Comparison of ENCODE assay signal across 15 mouse cellular contexts in the genomic region with DNA sequence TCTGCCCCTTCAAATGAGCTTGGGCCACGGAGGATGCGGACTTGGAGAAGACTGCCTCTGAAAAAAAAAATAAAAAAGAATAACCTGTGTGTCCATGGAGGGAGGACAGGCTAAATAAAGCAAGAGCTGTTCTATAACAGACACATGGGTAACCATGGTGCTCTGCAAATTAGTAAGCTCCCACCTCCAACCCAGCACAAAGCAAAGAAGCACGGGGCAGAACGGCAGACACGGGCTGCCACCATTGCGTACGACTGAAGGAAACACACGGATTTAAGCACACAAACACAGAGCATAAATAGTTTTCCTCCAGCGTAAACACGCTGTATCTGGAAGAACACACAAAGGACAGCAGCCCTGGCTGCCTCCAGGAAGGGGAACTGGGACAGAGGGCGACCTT.
DNase-seq lines count a peak whose midpoint lies in the region; ATAC-seq and TF ChIP-seq lines count a peak whose summit lies in the region.
"Had no signal": no experiment of that assay in that cellular context is flagged by ENCODE, and none has a peak within 500 bp of the region (broad histone marks: within the 10 kb centered on the region; RNA-seq: fewer than 3 reads in every experiment).

No protein-coding gene starts in this region.

- no peak for TF ChIP-seq CTCF in gastrocnemius, adult 2 months (IDR thresholded peaks at IDR 0.05)
- no peak for TF ChIP-seq CTCF in lung, adult 2 months (IDR thresholded peaks at IDR 0.05; ENCODE audit: insufficient read depth, low read length)
- no peak for TF ChIP-seq CTCF in intestine, postnatal 0 days (IDR thresholded peaks at IDR 0.05; ENCODE audit: low read depth)

- H3K4me2 ChIP-seq in intestine, postnatal 0 days (replicated peaks; ENCODE audit: low read depth), result no peak overlapping the region
- H3K4me2 ChIP-seq: stomach, embryonic 15.5 days had no signal

- H3K9me3 ChIP-seq in intestine, postnatal 0 days (ENCODE audit: control insufficient read depth), result no peaks in the 10 kb centered on the region
- H3K9me3 ChIP-seq: stomach, embryonic 15.5 days had no signal

- DNase-seq in gastrocnemius, adult 2 months, result no peak
- DNase-seq in gastrocnemius, postnatal 4 days (ENCODE audit: low spot score in 2 of 2), result no peak
- DNase-seq in lung, postnatal 14 days, result peak; percentile 12
- DNase-seq in lung, adult 2 months, result no peak
- peak; percentile 36 to 49 for DNase-seq in layer of hippocampus, postnatal 14 days (ENCODE audit: low spot score in 2 of 2)
- DNase-seq in right cerebral cortex, postnatal 14 days, result peak; percentile 39
- DNase-seq in thymus, postnatal 10 days (ENCODE audit: low spot score in 2 of 2), result no peak
- DNase-seq: cerebellum, adult 11 months; embryo, embryonic 11 days; gastrocnemius, postnatal 36 days; heart, postnatal 14 days; kidney, adult 11 months; retina, postnatal 1 day had no signal

- H3K27ac ChIP-seq in gastrocnemius, adult 2 months, result 0 out of 2 replicates have a peak overlapping the region, but pooled peaks have one; percentile 8
- no peak overlapping the region for H3K27ac ChIP-seq in intestine, postnatal 0 days (ENCODE audit: low read depth, low read length)
- H3K27ac ChIP-seq: stomach, embryonic 15.5 days had no signal

- no peak for ATAC-seq in intestine, postnatal 0 days

- H3K9ac ChIP-seq in intestine, postnatal 0 days (ENCODE audit: low read depth, low read length), result no peak overlapping the region
- H3K9ac ChIP-seq: stomach, embryonic 15.5 days had no signal

- H3K27me3 ChIP-seq in intestine, postnatal 0 days (replicated peaks; ENCODE audit: control insufficient read depth, insufficient read depth, low read length), result no peaks in the 10 kb centered on the region; the same call in 1 of the 2 replicates
- H3K27me3 ChIP-seq: stomach, embryonic 15.5 days had no signal

- no peaks in the 10 kb centered on the region; the same call in none of the 2 replicates for H3K4me1 ChIP-seq in lung, adult 2 months (ENCODE audit: control insufficient read depth, insufficient read depth, low read length)
- no peaks in the 10 kb centered on the region for H3K4me1 ChIP-seq in intestine, postnatal 0 days (replicated peaks; ENCODE audit: control insufficient read depth, insufficient read depth, low read length)
- H3K4me1 ChIP-seq: stomach, embryonic 15.5 days had no signal

- H3K4me3 ChIP-seq in gastrocnemius, adult 2 months, result no peak overlapping the region
- no peak overlapping the region for H3K4me3 ChIP-seq in lung, adult 2 months (replicated peaks; ENCODE audit: extremely low read depth, low read depth, low read length)
- no peak overlapping the region for H3K4me3 ChIP-seq in intestine, postnatal 0 days (ENCODE audit: low read depth, low read length)
- H3K4me3 ChIP-seq: stomach, embryonic 15.5 days had no signal

- WGBS in lung, adult 2 months, result 37% methylated on average over 11 of the region's 11 CpGs
- WGBS in intestine, postnatal 0 days, result 26% methylated on average over 11 of the region's 11 CpGs

- intact Hi-C loops in gastrocnemius, adult 2 months (cut with DNase I), result no loop called here

- no peak for TF ChIP-seq POLR2A in lung, adult 2 months (IDR thresholded peaks at IDR 0.05; ENCODE audit: borderline replicate concordance, extremely low read depth, low read depth, low read length)

- no peaks in the 10 kb centered on the region for H3K36me3 ChIP-seq in intestine, postnatal 0 days (ENCODE audit: control insufficient read depth, insufficient read depth)
- H3K36me3 ChIP-seq: stomach, embryonic 15.5 days had no signal

Comparison
In these comparisons a context has a peak if more than half of its experiments do, and no peak if none do; other contexts are left out.
1. DNase-seq: peak in lung, postnatal 14 days (single experiment), layer of hippocampus, postnatal 14 days (2 of 2) and right cerebral cortex, postnatal 14 days (single experiment); none in gastrocnemius, adult 2 months (single experiment), gastrocnemius, postnatal 4 days (0 of 2), lung, adult 2 months (single experiment) and thymus, postnatal 10 days (0 of 2).